8 mouse cellular contexts compared by ENCODE assay signal in genomic region chr4:152009076-152010051, GRCm38 (mm10). TPM values are rescaled to one million over a fixed set of nuclear protein-coding genes. Genes with fewer than 3 reads are reported as not detected.
A peak's percentile ranks its signal among the peaks of the same experiment; 100 is the strongest.
DNase-seq lines count a peak whose midpoint lies in the region; ATAC-seq lines count a peak whose summit lies in the region.

No protein-coding gene starts in this region.

- DNase-seq in kidney, adult 11 months = peak; percentile 66
- DNase-seq in kidney, postnatal 10 days = no peak
- peak; percentile 70 for DNase-seq in cerebellum, adult 8-10 months
- peak; percentile 73 to 85 for DNase-seq in frontal cortex, postnatal 36 days (ENCODE audit: low spot score in 2 of 2)

- peaks cover 39% of the 10 kb centered on the region for H3K4me1 ChIP-seq in limb, embryonic 13.5 days
- H3K4me1 ChIP-seq in midbrain, embryonic 13.5 days (replicated peaks) = peaks cover 44% of the 10 kb centered on the region
- H3K4me1 ChIP-seq in stomach, embryonic 15.5 days = peaks cover 41% of the 10 kb centered on the region

- H3K27me3 ChIP-seq in limb, embryonic 13.5 days = peaks cover 4% of the 10 kb centered on the region
- H3K27me3 ChIP-seq in midbrain, embryonic 13.5 days = peaks cover 49% of the 10 kb centered on the region
- no peaks in the 10 kb centered on the region for H3K27me3 ChIP-seq in stomach, embryonic 15.5 days (replicated peaks)

- WGBS in limb, embryonic 13.5 days = under 1% methylated on average over 114 of the region's 115 CpGs
- under 1% methylated on average over 115 of the region's 115 CpGs for WGBS in midbrain, embryonic 13.5 days
- WGBS in stomach, embryonic 15.5 days = under 1% methylated on average over 115 of the region's 115 CpGs

- H3K9me3 ChIP-seq in limb, embryonic 13.5 days = no peaks in the 10 kb centered on the region
- H3K9me3 ChIP-seq in midbrain, embryonic 13.5 days = no peaks in the 10 kb centered on the region
- H3K9me3 ChIP-seq in stomach, embryonic 15.5 days = no peaks in the 10 kb centered on the region

- peaks cover 23% of the 10 kb centered on the region for H3K36me3 ChIP-seq in limb, embryonic 13.5 days
- peaks cover 2% of the 10 kb centered on the region; the same call in 1 of the 2 replicates for H3K36me3 ChIP-seq in midbrain, embryonic 13.5 days
- H3K36me3 ChIP-seq in stomach, embryonic 15.5 days = peaks cover 21% of the 10 kb centered on the region

- H3K9ac ChIP-seq in limb, embryonic 13.5 days = peak overlapping the region; percentile 83
- H3K9ac ChIP-seq in midbrain, embryonic 13.5 days (replicated peaks) = peak overlapping the region; percentile 68
- H3K9ac ChIP-seq in stomach, embryonic 15.5 days = peak overlapping the region; percentile 62

- peak overlapping the region; percentile 89 for H3K27ac ChIP-seq in limb, embryonic 13.5 days
- peak overlapping the region; percentile 54 for H3K27ac ChIP-seq in midbrain, embryonic 13.5 days
- peak overlapping the region; percentile 94 for H3K27ac ChIP-seq in stomach, embryonic 15.5 days

- peak overlapping the region; percentile 99 for H3K4me2 ChIP-seq in limb, embryonic 13.5 days (replicated peaks)
- H3K4me2 ChIP-seq in midbrain, embryonic 13.5 days (replicated peaks) = peak overlapping the region; percentile 100
- peak overlapping the region; percentile 93 for H3K4me2 ChIP-seq in stomach, embryonic 15.5 days

- ATAC-seq in inflammation-experienced regulatory T-cells, adult 6 months = peak; percentile 58
- ATAC-seq in limb, embryonic 13.5 days (ENCODE audit: low FRiP score, low read depth) = peak; percentile 78
- peak; percentile 82 for ATAC-seq in midbrain, embryonic 13.5 days
- peak; percentile 51 for ATAC-seq in stomach, embryonic 15.5 days (ENCODE audit: insufficient read depth, low FRiP score, low read depth)

- H3K4me3 ChIP-seq in limb, embryonic 13.5 days = peak overlapping the region; percentile 84
- H3K4me3 ChIP-seq in midbrain, embryonic 13.5 days (replicated peaks) = peak overlapping the region; percentile 62
- peak overlapping the region; percentile 87 for H3K4me3 ChIP-seq in stomach, embryonic 15.5 days (replicated peaks)

RNA-seq across cellular contexts. Expression of gene Klhl21, which starts 0.8 kb away (rescaled TPM):
- 1 to 10 TPM; 3.0 to 4.2 (median 3.6) TPM for polyA plus RNA-seq in inflammation-experienced regulatory T-cells, adult 6 months (2017; shearing (Covaris generic))
- 14.3 and 14.7 TPM in 2 replicates for polyA plus RNA-seq in limb, embryonic 13.5 days (2015; fragmentation: Nextera tagmentation; extraction: Ambion mirVana)
- polyA plus RNA-seq in midbrain, embryonic 13.5 days (2015; fragmentation: Nextera tagmentation; extraction: Ambion mirVana) = 2.0 and 3.0 TPM in 2 replicates
- polyA plus RNA-seq in stomach, embryonic 15.5 days (2015; fragmentation: Nextera tagmentation; extraction: Ambion mirVana) = 13.5 and 14.0 TPM in 2 replicates

RNA-seq across cellular contexts. Expression of gene Phf13, which starts 13.3 kb away (rescaled TPM):
- 1 to 10 TPM; 3.2 to 4.6 (median 4.2) TPM for polyA plus RNA-seq in inflammation-experienced regulatory T-cells, adult 6 months (2017; shearing (Covaris generic))
- 39.2 and 40.8 TPM in 2 replicates for polyA plus RNA-seq in limb, embryonic 13.5 days (2015; fragmentation: Nextera tagmentation; extraction: Ambion mirVana)
- polyA plus RNA-seq in midbrain, embryonic 13.5 days (2015; fragmentation: Nextera tagmentation; extraction: Ambion mirVana) = 17.5 and 17.7 TPM in 2 replicates
- 22.1 and 23.4 TPM in 2 replicates for polyA plus RNA-seq in stomach, embryonic 15.5 days (2015; fragmentation: Nextera tagmentation; extraction: Ambion mirVana)

RNA-seq across cellular contexts. Expression of gene Zbtb48, which starts 18.1 kb away (rescaled TPM):
- polyA plus RNA-seq in inflammation-experienced regulatory T-cells, adult 6 months (2017; shearing (Covaris generic)) = 10 to 100 TPM; 16.2 to 26.3 (median 18.9) TPM
- polyA plus RNA-seq in limb, embryonic 13.5 days (2015; fragmentation: Nextera tagmentation; extraction: Ambion mirVana) = 20.7 and 21.4 TPM in 2 replicates
- 17.9 and 26.3 TPM in 2 replicates for polyA plus RNA-seq in midbrain, embryonic 13.5 days (2015; fragmentation: Nextera tagmentation; extraction: Ambion mirVana)
- 16.8 and 17.6 TPM in 2 replicates for polyA plus RNA-seq in stomach, embryonic 15.5 days (2015; fragmentation: Nextera tagmentation; extraction: Ambion mirVana)

RNA-seq across cellular contexts. Expression of gene Thap3, which starts 20.6 kb away (rescaled TPM):
- 100 to 1,000 TPM; 107 to 167 (median 117) TPM for polyA plus RNA-seq in inflammation-experienced regulatory T-cells, adult 6 months (2017; shearing (Covaris generic))
- polyA plus RNA-seq in limb, embryonic 13.5 days (2015; fragmentation: Nextera tagmentation; extraction: Ambion mirVana) = 51.0 and 56.4 TPM in 2 replicates
- 34.7 and 38.0 TPM in 2 replicates for polyA plus RNA-seq in midbrain, embryonic 13.5 days (2015; fragmentation: Nextera tagmentation; extraction: Ambion mirVana)
- 39.4 and 39.7 TPM in 2 replicates for polyA plus RNA-seq in stomach, embryonic 15.5 days (2015; fragmentation: Nextera tagmentation; extraction: Ambion mirVana)

RNA-seq across cellular contexts. Expression of gene Tas1r1, which starts 29.0 kb away (rescaled TPM):
- polyA plus RNA-seq in inflammation-experienced regulatory T-cells, adult 6 months (2017; shearing (Covaris generic)) = not detected
- polyA plus RNA-seq in limb, embryonic 13.5 days (2015; fragmentation: Nextera tagmentation; extraction: Ambion mirVana) = 1.3 TPM in 2 replicates
- polyA plus RNA-seq in midbrain, embryonic 13.5 days (2015; fragmentation: Nextera tagmentation; extraction: Ambion mirVana) = 0.86 and 1.4 TPM in 2 replicates
- polyA plus RNA-seq in stomach, embryonic 15.5 days (2015; fragmentation: Nextera tagmentation; extraction: Ambion mirVana) = 0.28 and 0.31 TPM in 2 replicates
